Mouse (Mus musculus) MEL (cell line): ENCODE data around the gene Nkd2.

Experiments
- CTCF ChIP-seq, 3 experiments: IDR thresholded peaks in 2 of 3; conservative IDR thresholded peaks in 1 of 3; 2 replicates each; pipeline ENCODE4 v1.5.1; 2011 to 2012; ENCODE audit warnings: low read length in 3 of 3, low read depth in 2 of 3, mild to moderate bottlenecking in 2 of 3, improper control_type of control experiment in 1 of 3, inconsistent platforms in 1 of 3, mixed read lengths in 1 of 3, moderate library complexity in 1 of 3; ENCODE audit not compliant: control insufficient read depth in 1 of 3, insufficient read depth in 1 of 3, poor library complexity in 1 of 3, severe bottlenecking in 1 of 3
- ETS1 ChIP-seq: IDR thresholded peaks from 2 replicates; pipeline ENCODE4 v1.6.1; 2012; ENCODE audit warnings: low read depth, mild to moderate bottlenecking, inconsistent platforms, low read length, improper control_type of control experiment, moderate library complexity
- MAFK ChIP-seq: IDR thresholded peaks from 2 replicates; pipeline ENCODE4 v1.6.1; 2011; ENCODE audit warnings: low read depth, mild to moderate bottlenecking, low read length, improper control_type of control experiment, borderline replicate concordance
- NELFE ChIP-seq: IDR thresholded peaks from 2 replicates; pipeline ENCODE4 v1.6.1; 2011; ENCODE audit warnings: low read depth, low read length, improper control_type of control experiment
- POLR2A ChIP-seq, 2 experiments: IDR thresholded peaks; 2 replicates each; pipeline ENCODE4 v1.6.1; 2011 to 2012; ENCODE audit warnings: low read length in 2 of 2, mild to moderate bottlenecking in 2 of 2, control low read depth in 1 of 2, improper control_type of control experiment in 1 of 2, low read depth in 1 of 2, moderate library complexity in 1 of 2; ENCODE audit not compliant: control insufficient read depth in 1 of 2, insufficient read depth in 1 of 2, poor library complexity in 1 of 2
- POLR2AphosphoS2 ChIP-seq: IDR thresholded peaks from 2 replicates; pipeline ENCODE4 v1.6.1; 2011; ENCODE audit warnings: low read length, improper control_type of control experiment
- TAL1 ChIP-seq: IDR thresholded peaks from 2 replicates; pipeline ENCODE4 v1.6.1; 2012; ENCODE audit warnings: mild to moderate bottlenecking, inconsistent platforms, low read length, moderate library complexity, mixed read lengths
- TBP ChIP-seq: IDR thresholded peaks from 2 replicates; pipeline ENCODE4 v1.8.0; 2011; ENCODE audit warnings: low read depth, low read length, improper control_type of control experiment
- USF2 ChIP-seq, 2 experiments: IDR thresholded peaks; 2 replicates each; pipeline ENCODE4 v1.6.1; 2011 to 2012; ENCODE audit warnings: improper control_type of control experiment in 2 of 2, low read length in 2 of 2, borderline replicate concordance in 1 of 2, inconsistent platforms in 1 of 2, low read depth in 1 of 2, mild to moderate bottlenecking in 1 of 2; ENCODE audit not compliant: insufficient read depth in 1 of 2

GRCm38 (mm10) chr13:73777578-73777977 lies 69.9 kb downstream of the Nkd2 start:
- no peak for TF ChIP-seq MAFK
- TF ChIP-seq USF2 (IDR thresholded peaks at IDR 0.05; ENCODE audit: borderline replicate concordance in 1 of 2, insufficient read depth in 1 of 2, low read depth in 1 of 2, low read length in 2 of 2): no peak
- TF ChIP-seq ETS1: no peak
- no peak for TF ChIP-seq TAL1
- TF ChIP-seq POLR2A (IDR thresholded peaks at IDR 0.05; ENCODE audit: control insufficient read depth in 1 of 2, insufficient read depth in 1 of 2, low read depth in 1 of 2, low read length in 2 of 2, poor library complexity in 1 of 2): no peak
- TF ChIP-seq CTCF (IDR thresholded peaks at IDR 0.05 in 2 of 3, conservative IDR thresholded peaks at IDR 0.05 in 1 of 3; ENCODE audit: control insufficient read depth in 1 of 3, insufficient read depth in 1 of 3, low read depth in 2 of 3, low read length in 3 of 3, poor library complexity in 1 of 3, severe bottlenecking in 1 of 3): no peak
- TF ChIP-seq POLR2AphosphoS2: no peak
- TF ChIP-seq TBP: no peak
- TF ChIP-seq NELFE: no peak
